Mouse (Mus musculus) erythroblast, embryonic 14.5 days (primary cell): ENCODE measurements around the gene Nat8f1. TPM values are rescaled to one million over a fixed set of nuclear protein-coding genes. Genes with fewer than 3 reads are reported as not detected.
A peak's percentile ranks its signal among the peaks of the same experiment; 100 is the strongest.
"Not testable (repeated sequence)": the region's sequence is repeated elsewhere in the genome, so short reads cannot be mapped to it uniquely, and the experiment has no call there.

Experiments used
- H3K27me3 ChIP-seq: 2 replicates; pipeline ENCODE4 v1.6.1; 2012; ENCODE audit warnings: inconsistent platforms; ENCODE audit not compliant: control insufficient read depth
- H3K36me3 ChIP-seq: 2 replicates; pipeline ENCODE4 v1.6.1; 2012; ENCODE audit warnings: mild to moderate bottlenecking, inconsistent platforms; ENCODE audit not compliant: control insufficient read depth
- H3K4me1 ChIP-seq: 2 replicates; pipeline ENCODE4 v1.6.1; 2012; ENCODE audit warnings: inconsistent platforms; ENCODE audit not compliant: control insufficient read depth
- H3K4me3 ChIP-seq: replicated peaks from 2 replicates; pipeline ENCODE3; 2012; ENCODE audit warnings: moderate library complexity, mild to moderate bottlenecking, inconsistent platforms
- H3K9me3 ChIP-seq: 2 replicates; pipeline ENCODE4 v1.6.1; 2012; ENCODE audit warnings: low read length, inconsistent platforms, mixed read lengths; ENCODE audit not compliant: control insufficient read depth
- GATA1 ChIP-seq: IDR thresholded peaks from 2 replicates; pipeline ENCODE4 v1.6.1; 2012; ENCODE audit warnings: low read length, inconsistent platforms, mixed read lengths
- TAL1 ChIP-seq: IDR thresholded peaks from 3 replicates; pipeline ENCODE4 v1.6.1; 2012; ENCODE audit warnings: low read length, inconsistent platforms, mixed read lengths
- polyA plus RNA-seq: library from polyadenylated mRNA; stranded (reverse); fragments of >175 nt; gene quantifications from 2 replicates; pipeline ENCODE4 v1.2.3, GENCODE M21; 2012

Nat8f1 gene
- polyA plus RNA-seq, 1 experiment: not detected

GRCm38 (mm10) chr6:85911587-85911986 is 3.9 kb downstream of the Nat8f1 start, which contains the start of gene Tprkb:
TSS of gene Tprkb (plus strand) at chr6:85911865.
- H3K27me3 ChIP-seq: no peaks in the 10 kb centered on the region
- H3K36me3 ChIP-seq: peaks cover 3% of the 10 kb centered on the region; the same call in 1 of the 2 replicates
- TF ChIP-seq TAL1 (no peak), GATA1 (no peak)
- peaks cover 21% of the 10 kb centered on the region for H3K4me1 ChIP-seq
- H3K4me3 ChIP-seq: no peak within 1 kb of the TSS
- H3K9me3 ChIP-seq: no peaks in the 10 kb centered on the region

DNA sequence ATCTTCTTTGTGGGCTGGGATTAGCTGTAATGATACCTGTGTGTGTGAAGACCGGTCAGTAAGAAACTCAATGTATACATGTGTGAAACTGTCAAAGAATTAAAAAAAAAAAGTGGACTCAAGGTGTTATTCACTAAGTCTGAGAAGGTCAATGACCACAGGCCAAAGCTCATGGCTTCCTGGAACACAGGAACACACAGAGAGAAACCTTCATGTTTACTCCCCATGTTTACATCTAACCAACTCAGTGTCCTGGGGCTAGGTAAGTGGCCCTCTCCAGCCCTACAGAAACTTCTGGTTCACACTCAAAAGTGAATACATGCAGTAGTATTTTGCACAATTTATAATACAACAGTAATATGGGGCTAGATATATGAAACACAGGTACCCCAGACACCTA is 5.8 kb downstream of the Nat8f1 start:
- no peak overlapping the region for H3K4me3 ChIP-seq
- H3K4me1 ChIP-seq: peaks cover 8% of the 10 kb centered on the region
- no peak for TF ChIP-seq TAL1
- TF ChIP-seq GATA1: no peak
- peaks cover 3% of the 10 kb centered on the region; the same call in 1 of the 2 replicates for H3K36me3 ChIP-seq
- no peaks in the 10 kb centered on the region for H3K27me3 ChIP-seq
- H3K9me3 ChIP-seq: no peaks in the 10 kb centered on the region

DNA sequence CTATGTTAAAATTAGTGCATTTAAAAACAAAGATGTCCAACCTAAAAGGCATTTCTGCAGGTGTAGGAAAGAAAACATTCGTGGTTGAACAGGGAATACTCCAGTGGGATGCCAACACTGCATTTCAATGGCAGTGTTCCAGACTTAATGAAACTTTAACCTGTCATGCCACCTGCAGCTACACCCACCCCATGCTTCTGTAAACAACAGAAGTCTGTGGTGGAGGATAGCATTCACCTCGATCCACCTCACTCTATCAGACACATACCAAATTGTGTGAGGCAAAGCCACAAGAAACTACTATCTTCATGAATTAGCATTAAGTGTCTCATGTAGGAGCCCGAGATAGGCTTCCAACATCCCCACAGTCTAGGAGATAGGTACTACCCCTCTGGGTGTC is 7.1 kb downstream of the Nat8f1 start:
- TF ChIP-seq TAL1 (no peak), GATA1 (no peak)

GRCm38 (mm10) chr6:85906911-85907351 is 8.6 kb downstream of the Nat8f1 start:
- H3K4me1 ChIP-seq, H3K4me3 ChIP-seq, H3K36me3 ChIP-seq, H3K9me3 ChIP-seq, H3K27me3 ChIP-seq: not testable (repeated sequence)

More for the DNA sequence above, 7.1 kb downstream of the Nat8f1 start:
- Histone ChIP-seq H3K27me3 (no peaks in the 10 kb centered on the region), H3K4me3 (no peak overlapping the region), H3K4me1 (peaks cover 7% of the 10 kb centered on the region), H3K9me3 (no peaks in the 10 kb centered on the region), H3K36me3 (peaks cover 3% of the 10 kb centered on the region; the same call in 1 of the 2 replicates)

GRCm38 (mm10) chr6:85904642-85905061 is 10.8 kb downstream of the Nat8f1 start, which contains the start of gene Nat8f4:
TSS of gene Nat8f4 (minus strand) at chr6:85904884.
- not testable (repeated sequence) for H3K27me3 ChIP-seq, H3K36me3 ChIP-seq, H3K4me1 ChIP-seq, H3K9me3 ChIP-seq
- H3K4me3 ChIP-seq: peak within 1 kb of the TSS; percentile 60

DNA sequence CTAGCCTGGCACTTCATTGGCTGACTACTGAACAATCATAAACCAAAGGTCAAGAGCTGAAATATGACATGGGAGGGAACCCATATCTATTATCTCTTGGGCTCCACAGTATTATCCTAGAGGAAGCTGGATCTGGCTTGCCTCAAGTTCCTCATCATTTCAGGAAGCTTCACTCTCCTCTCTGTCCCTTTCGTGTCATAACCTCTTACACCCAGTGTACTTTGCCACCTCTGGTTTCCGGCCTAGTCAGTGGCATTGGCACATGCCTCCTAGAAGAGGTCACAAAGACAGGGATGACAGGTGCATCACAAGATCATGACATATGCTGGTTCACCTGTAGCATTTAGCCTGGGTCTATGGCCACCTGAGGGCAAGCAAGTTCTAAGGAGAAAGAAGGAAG is 13.2 kb downstream of the Nat8f1 start:
- no peaks in the 10 kb centered on the region for H3K9me3 ChIP-seq
- no peak overlapping the region for H3K4me3 ChIP-seq
- peaks cover 7% of the 10 kb centered on the region for H3K4me1 ChIP-seq
- no peak for TF ChIP-seq GATA1
- no peak for TF ChIP-seq TAL1
- no peaks in the 10 kb centered on the region for H3K36me3 ChIP-seq
- H3K27me3 ChIP-seq: no peaks in the 10 kb centered on the region

- not testable (repeated sequence) for H3K27me3 ChIP-seq
These were observed 16.7 kb downstream of the Nat8f1 start for GRCm38 (mm10) chr6:85898596-85899475.

GRCm38 (mm10) chr6:85895061-85895648 is 20.3 kb downstream of the Nat8f1 start:
- H3K36me3 ChIP-seq, H3K4me1 ChIP-seq, H3K27me3 ChIP-seq, H3K4me3 ChIP-seq: not testable (repeated sequence)
- H3K9me3 ChIP-seq: peaks cover 13% of the 10 kb centered on the region

More at GRCm38 (mm10) chr6:85898596-85899475, 16.7 kb downstream of the Nat8f1 start:
- H3K4me3 ChIP-seq, H3K36me3 ChIP-seq, H3K9me3 ChIP-seq, H3K4me1 ChIP-seq: not testable (repeated sequence)

GRCm38 (mm10) chr6:85888961-85889360 is 26.5 kb downstream of the Nat8f1 start:
- TF ChIP-seq TAL1 (no peak), GATA1 (no peak)

More at GRCm38 (mm10) chr6:85888961-85889360, 26.5 kb downstream of the Nat8f1 start:
- Histone ChIP-seq H3K9me3 (peaks cover 22% of the 10 kb centered on the region), H3K4me1 (no peaks in the 10 kb centered on the region), H3K4me3 (no peak overlapping the region), H3K36me3 (no peaks in the 10 kb centered on the region), H3K27me3 (no peaks in the 10 kb centered on the region)
